In the genomic region with DNA sequence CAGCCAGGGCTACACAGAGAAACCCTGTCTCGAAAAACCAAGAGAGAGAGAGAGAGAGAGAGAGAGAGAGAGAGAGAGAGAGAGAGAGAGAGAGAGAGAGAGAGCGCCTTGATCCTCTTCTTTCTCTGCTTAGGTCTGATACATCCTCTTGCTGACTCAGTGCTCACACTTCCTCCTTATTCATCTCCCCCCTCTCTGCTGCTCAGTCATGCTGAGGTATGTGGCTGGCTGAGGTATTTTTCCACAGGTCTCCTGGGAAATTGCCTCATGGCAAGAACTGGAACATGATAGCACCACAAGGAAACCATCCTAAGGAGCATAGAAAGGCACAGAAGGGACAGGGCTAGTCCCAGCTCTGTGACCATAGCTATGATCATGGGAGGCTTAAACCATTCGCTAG, we compare ENCODE assay signal across 20 mouse cellular contexts. TPM values are rescaled to one million over a fixed set of nuclear protein-coding genes. Genes with fewer than 3 reads are reported as not detected.
DNase-seq lines count a peak whose midpoint lies in the region; ATAC-seq and TF ChIP-seq lines count a peak whose summit lies in the region.
"Had no signal": no experiment of that assay in that cellular context is flagged by ENCODE, and none has a peak within 500 bp of the region (broad histone marks: within the 10 kb centered on the region; RNA-seq: fewer than 3 reads in every experiment).

No protein-coding gene starts in this region.

- H3K79me2 ChIP-seq in C2C12 (ENCODE audit: control insufficient read depth, insufficient read depth), result peaks cover 12% of the 10 kb centered on the region

- DNase-seq in NIH3T3 (ENCODE audit: low read depth), result peak; percentile 87
- DNase-seq in kidney, postnatal 36 days, result no peak
- no peak for DNase-seq in layer of hippocampus, postnatal 14 days (ENCODE audit: low spot score in 2 of 2)
- DNase-seq: adrenal gland, postnatal 14 days; cerebellum, adult 9-10 months; embryo, embryonic 11 days; heart, adult 18-20 months; heart, postnatal 10 days; thymus, postnatal 25 days had no signal

- H3K9me3 ChIP-seq in intestine, postnatal 0 days (ENCODE audit: control insufficient read depth), result no peaks in the 10 kb centered on the region
- H3K9me3 ChIP-seq: liver, embryonic 15.5 days had no signal

- no peak overlapping the region for H3K4me2 ChIP-seq in intestine, postnatal 0 days (replicated peaks; ENCODE audit: low read depth)
- H3K4me2 ChIP-seq: hindbrain, embryonic 14.5 days; limb, embryonic 12.5 days; liver, embryonic 15.5 days had no signal

- ATAC-seq in neutrophil, adult 5-6 weeks (ENCODE audit: extremely low read depth, insufficient number of reproducible peaks, low FRiP score, poor library complexity, severe bottlenecking), result 0 out of 2 replicates have a peak, but pooled peaks have one; percentile 36
- ATAC-seq in intestine, postnatal 0 days, result no peak
- ATAC-seq: forebrain, embryonic 14.5 days; intestine, embryonic 16.5 days; lung, postnatal 0 days had no signal

- H3ac ChIP-seq in C2C12 (ENCODE audit: control insufficient read depth, insufficient read length, low read depth), result peak overlapping the region; percentile 18

- TF ChIP-seq POLR2A in embryonic fibroblast, embryonic 13.5 days (IDR thresholded peaks at IDR 0.05; ENCODE audit: low read depth, low read length), result no peak

- no peak overlapping the region for H3K4me3 ChIP-seq in C2C12 (ENCODE audit: insufficient read depth, poor library complexity, severe bottlenecking)
- H3K4me3 ChIP-seq in embryonic fibroblast, embryonic 13.5 days (ENCODE audit: insufficient read depth, low read length), result no peak overlapping the region
- H3K4me3 ChIP-seq in intestine, postnatal 0 days (ENCODE audit: low read depth, low read length), result no peak overlapping the region
- H3K4me3 ChIP-seq: limb, embryonic 12.5 days; liver, embryonic 15.5 days had no signal

- H3K4me1 ChIP-seq in embryonic fibroblast, embryonic 13.5 days (ENCODE audit: control insufficient read depth, insufficient read depth, low read length), result peaks cover 6% of the 10 kb centered on the region
- H3K4me1 ChIP-seq in intestine, postnatal 0 days (replicated peaks; ENCODE audit: control insufficient read depth, insufficient read depth, low read length), result no peaks in the 10 kb centered on the region
- H3K4me1 ChIP-seq: limb, embryonic 12.5 days; liver, embryonic 15.5 days had no signal

- H3K79me3 ChIP-seq in C2C12 (ENCODE audit: low read depth), result peaks cover 2% of the 10 kb centered on the region

- no peaks in the 10 kb centered on the region for H3K36me3 ChIP-seq in C2C12 (ENCODE audit: control insufficient read depth, insufficient read depth)
- no peaks in the 10 kb centered on the region for H3K36me3 ChIP-seq in intestine, postnatal 0 days (ENCODE audit: control insufficient read depth, insufficient read depth)
- H3K36me3 ChIP-seq: limb, embryonic 12.5 days; liver, embryonic 15.5 days had no signal

- H3K9ac ChIP-seq in intestine, postnatal 0 days (ENCODE audit: low read depth, low read length), result no peak overlapping the region
- H3K9ac ChIP-seq: hindbrain, embryonic 14.5 days; limb, embryonic 12.5 days; liver, embryonic 15.5 days had no signal

- no peak for TF ChIP-seq CTCF in C2C12 (IDR thresholded peaks at IDR 0.05; ENCODE audit: control insufficient read depth, insufficient read depth, insufficient read length)
- no peak for TF ChIP-seq CTCF in embryonic fibroblast, embryonic 13.5 days (IDR thresholded peaks at IDR 0.05; ENCODE audit: borderline replicate concordance, insufficient read depth, low read length)
- no peak for TF ChIP-seq CTCF in intestine, postnatal 0 days (IDR thresholded peaks at IDR 0.05; ENCODE audit: low read depth)

- WGBS in intestine, postnatal 0 days, result 87% methylated on average over 2 of the region's 3 CpGs

- no peaks in the 10 kb centered on the region for H3K27me3 ChIP-seq in C2C12 (ENCODE audit: control insufficient read depth, insufficient read depth, insufficient read length)
- no peaks in the 10 kb centered on the region for H3K27me3 ChIP-seq in intestine, postnatal 0 days (replicated peaks; ENCODE audit: control insufficient read depth, insufficient read depth, low read length)
- H3K27me3 ChIP-seq: limb, embryonic 12.5 days; liver, embryonic 15.5 days had no signal

- H3K27ac ChIP-seq in embryonic fibroblast, embryonic 13.5 days (ENCODE audit: insufficient read depth, low read length), result peak overlapping the region; percentile 53; the same call in 1 of the 2 replicates
- H3K27ac ChIP-seq in intestine, postnatal 0 days (ENCODE audit: low read depth, low read length), result no peak overlapping the region
- H3K27ac ChIP-seq: hindbrain, embryonic 14.5 days; kidney, postnatal 0 days; limb, embryonic 12.5 days; liver, embryonic 15.5 days had no signal

TF ChIP-seq in C2C12, 6 proteins besides CTCF, POLR2A, EP300 and RAD21:
- TF ChIP-seq USF1 (IDR thresholded peaks at IDR 0.05; ENCODE audit: low read depth) (no peak), MYOG (IDR thresholded peaks at IDR 0.05; ENCODE audit: control insufficient read depth, extremely low read depth, insufficient read length) (no peak), FOSL1 (IDR thresholded peaks at IDR 0.05; ENCODE audit: insufficient read depth, low read length, poor library complexity, severe bottlenecking) (no peak), MYOD1 (IDR thresholded peaks at IDR 0.05; ENCODE audit: control insufficient read depth, insufficient read length, low read depth) (no peak), CEBPB (IDR thresholded peaks at IDR 0.05; ENCODE audit: low read depth) (peak; percentile 77), MAX (IDR thresholded peaks at IDR 0.05) (peak; percentile 78)
TF ChIP-seq in C2C12: peak in this region for 2.

RNA-seq across cellular contexts. Expression of gene Kif3c, which starts 15.5 kb away (rescaled TPM):
- polyA plus RNA-seq in C2C12 (2012; fragmentation: generic; extraction: Trizol), result 17.4 TPM
- 12.2 and 12.7 TPM in 2 replicates for polyA plus RNA-seq in embryonic fibroblast, embryonic 13.5 days (2011; ENCODE audit: insufficient read length, low read depth, missing spikeins)
- 7.1 and 10.9 TPM in 2 replicates for total RNA-seq in neutrophil, adult 5-6 weeks (2017)
- polyA plus RNA-seq in intestine, postnatal 0 days (2015; fragmentation: Nextera tagmentation; extraction: Ambion mirVana), result 2.3 and 2.4 TPM in 2 replicates
- 100 to 1,000 TPM; 189 to 193 TPM for total RNA-seq in layer of hippocampus, postnatal 14 days (2021)

RNA-seq across cellular contexts. Expression of gene Rab10, which starts 39.6 kb away (rescaled TPM):
- 50.2 TPM for polyA plus RNA-seq in C2C12 (2012; fragmentation: generic; extraction: Trizol)
- polyA plus RNA-seq in embryonic fibroblast, embryonic 13.5 days (2011; ENCODE audit: insufficient read length, low read depth, missing spikeins), result 139 and 156 TPM in 2 replicates
- 93.8 and 93.9 TPM in 2 replicates for total RNA-seq in neutrophil, adult 5-6 weeks (2017)
- polyA plus RNA-seq in intestine, postnatal 0 days (2015; fragmentation: Nextera tagmentation; extraction: Ambion mirVana), result 47.0 and 50.1 TPM in 2 replicates
- 100 to 1,000 TPM; 199 to 202 TPM for total RNA-seq in layer of hippocampus, postnatal 14 days (2021)
